Mouse (Mus musculus) ES-E14 (cell line): Measurements from ENCODE around the gene Prpf19. TPM values are rescaled to one million over a fixed set of nuclear protein-coding genes. Genes with fewer than 3 reads are reported as not detected.

Experiments
- DNase-seq: peaks from one replicate; pipeline ENCODE4 v3.0.0-alpha.2; 2013; ENCODE audit warnings: low read depth, low spot score
- H3K27ac ChIP-seq: 2 replicates; pipeline ENCODE4 v1.5.1; 2012; ENCODE audit warnings: low read depth, mild to moderate bottlenecking, low read length, moderate library complexity, mixed read lengths; ENCODE audit not compliant: poor library complexity, insufficient read depth, severe bottlenecking
- H3K36me3 ChIP-seq: 2 replicates; pipeline ENCODE4 v1.6.1; 2012; ENCODE audit warnings: mild to moderate bottlenecking, low read length, moderate library complexity, mixed read lengths; ENCODE audit not compliant: control insufficient read depth, poor library complexity, insufficient read depth, severe bottlenecking
- H3K4me1 ChIP-seq, 2 experiments: fragments of 150-350 bp in 1 of 2; sonication (generic) in 1 of 2; 2 replicates each; pipeline ENCODE4 v1.6.1; 2012; ENCODE audit warnings: low read length in 2 of 2, mild to moderate bottlenecking in 1 of 2, mixed read lengths in 1 of 2; ENCODE audit not compliant: control insufficient read depth in 2 of 2, insufficient read depth in 2 of 2, poor library complexity in 1 of 2
- H3K4me3 ChIP-seq, 2 experiments: fragments of 150-350 bp in 1 of 2; sonication (generic) in 1 of 2; 2 replicates each; pipeline ENCODE4 v1.5.1; 2012; ENCODE audit warnings: low read length in 2 of 2, low read depth in 1 of 2, mild to moderate bottlenecking in 1 of 2, mixed read lengths in 1 of 2; ENCODE audit not compliant: insufficient read depth in 1 of 2, poor library complexity in 1 of 2, severe bottlenecking in 1 of 2
- H3K9ac ChIP-seq: 2 replicates; pipeline ENCODE4 v1.6.1; 2012; ENCODE audit warnings: low read depth, mild to moderate bottlenecking, low read length, mixed read lengths; ENCODE audit not compliant: poor library complexity, insufficient read depth, severe bottlenecking
- H3K9me3 ChIP-seq: fragments of 150-350 bp; sonication (generic); 2 replicates; pipeline ENCODE4 v1.6.1; 2012; ENCODE audit warnings: low read depth, mild to moderate bottlenecking, low read length; ENCODE audit not compliant: control insufficient read depth, insufficient read depth
- CHD2 ChIP-seq: IDR thresholded peaks from 2 replicates; pipeline ENCODE4 v1.6.1; 2014; ENCODE audit warnings: mild to moderate bottlenecking, low read depth, low read length, inconsistent platforms
- HCFC1 ChIP-seq: IDR thresholded peaks from 2 replicates; pipeline ENCODE4 v1.6.1; 2012; ENCODE audit warnings: low read length, inconsistent platforms, borderline replicate concordance; ENCODE audit not compliant: insufficient read depth
- MAFK ChIP-seq: IDR thresholded peaks from 2 replicates; pipeline ENCODE4 v1.6.1; 2014; ENCODE audit warnings: mild to moderate bottlenecking, low read depth, low read length, inconsistent platforms; ENCODE audit not compliant: insufficient read depth
- ZC3H11A ChIP-seq: IDR thresholded peaks from 2 replicates; pipeline ENCODE4 v1.6.1; 2012; ENCODE audit warnings: low read depth, mild to moderate bottlenecking, inconsistent platforms, low read length, borderline replicate concordance
- ZNF384 ChIP-seq: IDR thresholded peaks from 2 replicates; pipeline ENCODE4 v1.6.1; 2012; ENCODE audit warnings: low read depth, low read length, inconsistent platforms
- in situ Hi-C, 2 experiments: fragments of 600-800 bp; cut with MboI; formaldehyde crosslinking; loops; one replicate each; pipeline ENCODE4 v1.15.1; 2025; ENCODE audit warnings: low sequenced_read_pairs in 2 of 2, inconsistent platforms in 1 of 2; ENCODE audit not compliant: unreplicated experiment in 2 of 2
- total RNA-seq: library from RNA; depleted of rRNA; stranded (reverse); fragments of 300-350 nt; gene quantifications from 2 replicates; pipeline ENCODE4 v1.2.3, GENCODE M21; 2012

Gene Prpf19
- total RNA-seq, 1 experiment, result 146 TPM

DNA sequence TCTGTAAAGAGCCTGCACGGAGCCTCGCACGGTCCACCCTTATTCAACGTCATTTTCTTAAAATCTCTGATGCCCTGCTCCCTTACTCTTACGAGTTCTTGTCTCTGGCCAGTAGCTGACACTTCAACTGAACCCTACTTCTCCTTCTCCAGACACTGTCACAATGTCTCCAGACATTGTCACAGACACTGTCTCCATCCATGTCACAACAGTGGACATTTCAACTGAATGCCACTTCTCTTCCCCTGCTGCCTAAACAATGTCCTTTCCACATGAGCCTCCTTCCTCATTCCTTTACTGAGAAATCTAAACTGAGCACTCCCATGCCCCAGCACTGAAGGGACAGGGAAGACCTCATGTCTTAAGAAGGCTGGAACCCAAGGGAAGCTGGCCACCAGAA lies 52.2 kb downstream of the Prpf19 start:
- DNase-seq, result no peak
- Histone ChIP-seq H3K4me1 (peaks cover 7 to 17% of the 10 kb centered on the region in 2 experiments; a peak in 3 of 4 replicates), H3K9me3 (no peaks in the 10 kb centered on the region), H3K36me3 (peaks cover 38% of the 10 kb centered on the region), H3K4me3 (peak overlapping the region; percentile 68 to 89), H3K27ac (no peak overlapping the region), H3K9ac (peak overlapping the region; percentile 89)
- TF ChIP-seq ZNF384 (no peak), HCFC1 (no peak), CHD2 (no peak), MAFK (no peak), ZC3H11A (no peak)
- in situ Hi-C loops, result no loop called here

DNA sequence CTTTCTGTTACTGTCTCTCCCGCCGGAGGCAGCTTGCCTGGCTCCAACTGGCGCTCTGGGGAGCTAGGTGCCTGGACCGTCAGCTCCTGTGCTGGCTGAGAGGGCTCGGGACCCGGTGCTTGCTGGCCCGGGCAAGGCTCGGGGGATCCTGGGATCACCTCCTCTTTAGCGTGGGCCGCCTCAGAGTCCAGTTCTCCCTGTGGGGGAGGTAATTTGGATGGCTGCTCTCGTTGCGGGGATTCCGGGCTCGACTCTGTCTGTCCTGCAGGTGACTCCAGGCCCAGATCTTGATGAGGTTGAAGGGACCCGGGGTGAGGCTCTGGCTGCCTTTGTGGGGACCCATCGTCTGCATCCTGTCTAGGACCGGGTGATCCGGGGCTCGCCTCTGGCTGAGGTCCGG lies 53.4 kb downstream of the Prpf19 start:
- Histone ChIP-seq H3K9me3 (no peaks in the 10 kb centered on the region), H3K4me1 (peaks cover 7 to 17% of the 10 kb centered on the region in 2 experiments; a peak in 3 of 4 replicates), H3K27ac (peak overlapping the region; percentile 3; the same call in 1 of the 2 replicates), H3K36me3 (peaks cover 27% of the 10 kb centered on the region), H3K9ac (peak overlapping the region; percentile 89), H3K4me3 (peak overlapping the region; percentile 68 to 89)
- TF ChIP-seq CHD2 (no peak), HCFC1 (no peak), ZC3H11A (no peak), ZNF384 (no peak), MAFK (no peak)
- in situ Hi-C loops, result no loop called here
- no peak for DNase-seq

DNA sequence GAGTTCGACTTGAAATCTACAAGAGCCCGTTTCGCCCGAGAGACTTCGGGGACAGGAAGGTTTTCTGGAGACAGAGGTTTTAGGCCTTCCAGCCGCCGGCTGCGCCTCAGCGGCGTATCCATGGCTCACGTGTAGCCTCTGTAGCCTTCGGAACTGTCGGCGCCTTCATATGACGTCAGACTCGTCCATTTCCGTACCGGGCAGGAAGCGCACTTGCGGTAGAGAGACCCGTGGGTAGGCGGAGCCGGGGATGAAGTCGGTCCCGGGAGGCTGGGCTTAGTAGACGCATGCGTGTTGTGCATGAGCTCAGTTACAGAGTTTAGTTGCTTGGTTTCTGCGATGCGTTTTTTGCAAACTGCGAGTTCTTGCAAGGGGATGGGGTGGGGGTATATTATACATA lies 54.1 kb downstream of the Prpf19 start, which contains the start of gene Ccdc86:
Gene Ccdc86, minus strand, starts transcription at position 155 of the 400 bp plus-strand sequence.
- Histone ChIP-seq H3K36me3 (peaks cover 21% of the 10 kb centered on the region), H3K9me3 (no peaks in the 10 kb centered on the region), H3K4me3 (peak within 1 kb of the TSS; percentile 68 to 89), H3K27ac (peak within 1 kb of the TSS; percentile 3), H3K9ac (peak within 1 kb of the TSS; percentile 89), H3K4me1 (peaks cover 7 to 17% of the 10 kb centered on the region in 2 experiments; a peak in 3 of 4 replicates)
- DNase-seq, result peak; percentile 97
- no peak for TF ChIP-seq ZC3H11A
- TF ChIP-seq MAFK, result no peak
- TF ChIP-seq HCFC1, result peak; percentile 87
- TF ChIP-seq CHD2, result no peak
- TF ChIP-seq ZNF384, result 0 out of 2 replicates have a peak, but pooled peaks have one; percentile 34
- in situ Hi-C loops, result no loop called here

DNA sequence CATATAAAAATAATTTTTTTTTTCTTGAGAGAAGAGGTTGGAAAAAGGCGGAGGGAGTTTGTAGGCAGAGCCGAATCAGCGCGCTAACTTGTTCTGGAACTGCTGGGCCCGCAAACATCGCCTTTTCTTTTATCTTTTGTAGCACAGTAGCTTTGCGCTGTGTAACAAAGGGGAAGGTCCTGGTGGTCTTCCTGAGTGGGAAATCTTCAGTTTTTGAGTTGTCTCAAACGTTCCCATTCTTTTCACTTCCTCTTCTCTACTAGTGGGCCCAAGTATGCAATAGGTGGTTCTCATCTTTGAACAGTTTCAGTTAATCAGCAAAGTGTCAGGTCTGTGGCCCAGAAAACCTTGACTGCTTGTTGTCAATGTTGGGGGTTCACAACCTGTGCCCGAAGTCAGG lies 54.5 kb downstream of the Prpf19 start:
- H3K36me3 ChIP-seq, result peaks cover 16% of the 10 kb centered on the region
- DNase-seq, result no peak
- H3K9ac ChIP-seq, result peak overlapping the region; percentile 63; the same call in 1 of the 2 replicates
- H3K4me1 ChIP-seq, result peaks cover 7 to 17% of the 10 kb centered on the region in 2 experiments; a peak in 3 of 4 replicates
- peak overlapping the region; percentile 17 to 68; a peak in 3 of 4 replicates for H3K4me3 ChIP-seq
- no peak overlapping the region; the same call in 1 of the 2 replicates for H3K27ac ChIP-seq
- in situ Hi-C loops, result no loop called here
- TF ChIP-seq HCFC1 (no peak), CHD2 (no peak), ZC3H11A (no peak), ZNF384 (no peak), MAFK (no peak)
- H3K9me3 ChIP-seq, result no peaks in the 10 kb centered on the region
